Mouse (Mus musculus): ENCODE measurements around the gene Ube2t.

- TF ChIP-seq POLR2A (IDR thresholded peaks at IDR 0.05; ENCODE audit: low read depth, low read length) (no peak), CTCF (IDR thresholded peaks at IDR 0.05; ENCODE audit: extremely low read depth, insufficient read length, insufficient replicate concordance, low read depth, low read length) (no peak)
These were observed 47.5 kb downstream of the Ube2t start for GRCm38 (mm10) chr1:135009833-135010232.

Measured in small intestine, adult 2 months (tissue).